ENCODE assay signal across 9 mouse cellular contexts in genomic region chr6:149311044-149311443, GRCm38 (mm10). TPM values are rescaled to one million over a fixed set of nuclear protein-coding genes. Genes with fewer than 3 reads are reported as not detected.
DNase-seq lines count a peak whose midpoint lies in the region; ATAC-seq lines count a peak whose summit lies in the region.
"Had no signal": no experiment of that assay in that cellular context is flagged by ENCODE, and none has a peak within 500 bp of the region (broad histone marks: within the 10 kb centered on the region; RNA-seq: fewer than 3 reads in every experiment).

No protein-coding gene starts in this region.

- 73% methylated on average over 2 of the region's 2 CpGs for WGBS in lung, embryonic 15.5 days
- 89% methylated on average over 2 of the region's 2 CpGs for WGBS in limb, embryonic 11.5 days
- 75% methylated on average over 2 of the region's 2 CpGs for WGBS in neural tube, embryonic 14.5 days

- H3K4me2 ChIP-seq in lung, embryonic 15.5 days = peak overlapping the region; percentile 58
- peak overlapping the region; percentile 43 for H3K4me2 ChIP-seq in limb, embryonic 11.5 days (ENCODE audit: low read depth, severe bottlenecking)
- H3K4me2 ChIP-seq in neural tube, embryonic 14.5 days (ENCODE audit: low read depth, low read length) = peak overlapping the region; percentile 54

- ATAC-seq in lung, embryonic 15.5 days (ENCODE audit: borderline replicate concordance, extremely low read depth, low FRiP score, low TSS enrichment) = no peak
- peak; percentile 58 for ATAC-seq in erythroblast, adult 5-6 weeks (replicated peaks; ENCODE audit: low FRiP score, poor library complexity, severe bottlenecking)
- ATAC-seq in limb, embryonic 11.5 days (ENCODE audit: insufficient number of reproducible peaks, low FRiP score, low TSS enrichment, low read depth) = no peak
- ATAC-seq in neural tube, embryonic 14.5 days (ENCODE audit: low read depth) = no peak

- H3K27me3 ChIP-seq in lung, embryonic 15.5 days = no peaks in the 10 kb centered on the region
- H3K27me3 ChIP-seq in limb, embryonic 11.5 days (ENCODE audit: control insufficient read depth, insufficient read depth, low read length) = no peaks in the 10 kb centered on the region
- H3K27me3 ChIP-seq in neural tube, embryonic 14.5 days (ENCODE audit: control insufficient read depth, insufficient read depth, low read length) = no peaks in the 10 kb centered on the region

- H3K9me3 ChIP-seq in lung, embryonic 15.5 days = no peaks in the 10 kb centered on the region
- H3K9me3 ChIP-seq in limb, embryonic 11.5 days (ENCODE audit: control insufficient read depth, low read length) = no peaks in the 10 kb centered on the region
- no peaks in the 10 kb centered on the region for H3K9me3 ChIP-seq in neural tube, embryonic 14.5 days (ENCODE audit: control insufficient read depth, low read length)

- H3K36me3 ChIP-seq in lung, embryonic 15.5 days = peaks cover 33% of the 10 kb centered on the region
- peaks cover 4% of the 10 kb centered on the region for H3K36me3 ChIP-seq in limb, embryonic 11.5 days (ENCODE audit: control insufficient read depth, insufficient read depth, low read length)
- H3K36me3 ChIP-seq in neural tube, embryonic 14.5 days (ENCODE audit: control insufficient read depth, insufficient read depth, low read length) = no peaks in the 10 kb centered on the region

- peaks cover 14% of the 10 kb centered on the region for H3K4me1 ChIP-seq in lung, embryonic 15.5 days
- peaks cover 2% of the 10 kb centered on the region; the same call in 1 of the 2 replicates for H3K4me1 ChIP-seq in limb, embryonic 11.5 days (ENCODE audit: control insufficient read depth, insufficient read depth, low read length)
- H3K4me1 ChIP-seq in neural tube, embryonic 14.5 days (ENCODE audit: control insufficient read depth, insufficient read depth, low read length) = peaks cover 15% of the 10 kb centered on the region

- H3K4me3 ChIP-seq in lung, embryonic 15.5 days = peak overlapping the region; percentile 98; the same call in 1 of the 2 replicates
- no peak overlapping the region for H3K4me3 ChIP-seq in limb, embryonic 11.5 days (ENCODE audit: low read depth, low read length)
- H3K4me3 ChIP-seq in neural tube, embryonic 14.5 days (ENCODE audit: low read depth, low read length) = no peak overlapping the region

- H3K9ac ChIP-seq in lung, embryonic 15.5 days = no peak overlapping the region
- no peak overlapping the region for H3K9ac ChIP-seq in limb, embryonic 11.5 days (ENCODE audit: low read length)
- H3K9ac ChIP-seq in neural tube, embryonic 14.5 days (replicated peaks; ENCODE audit: low read depth, low read length) = no peak overlapping the region

- DNase-seq in lung, postnatal 14 days = no peak
- no peak for DNase-seq in limb, embryonic 11.5 days (ENCODE audit: low spot score)
- DNase-seq in right cerebral cortex, adult 18-20 months = no peak
- no peak for DNase-seq in frontal cortex, postnatal 25 days (ENCODE audit: low spot score in 2 of 2)
- DNase-seq in layer of hippocampus, postnatal 25 days (ENCODE audit: extremely low spot score in 1 of 2, low spot score in 1 of 2) = no peak
- DNase-seq: thymus, postnatal 14 days had no signal

- no peak overlapping the region for H3K27ac ChIP-seq in lung, embryonic 15.5 days
- no peak overlapping the region for H3K27ac ChIP-seq in limb, embryonic 11.5 days (replicated peaks; ENCODE audit: low read depth, low read length)
- no peak overlapping the region for H3K27ac ChIP-seq in neural tube, embryonic 14.5 days (ENCODE audit: low read depth, low read length)

RNA-seq across cellular contexts. Expression of gene Resf1, which starts 1.8 kb away (rescaled TPM):
- polyA plus RNA-seq in lung, embryonic 15.5 days (2015; fragmentation: Nextera tagmentation; extraction: Ambion mirVana) = 38.4 and 44.8 TPM in 2 replicates
- total RNA-seq in erythroblast, adult 5-6 weeks (2015; ENCODE audit: low replicate concordance) = 232 and 275 TPM in 2 replicates
- 271 and 321 TPM in 2 replicates for total RNA-seq in erythroblast, adult 5-6 weeks (2017; ENCODE audit: low replicate concordance)
- 60.4 and 61.7 TPM in 2 replicates for polyA plus RNA-seq in limb, embryonic 11.5 days (2014; fragmentation: Nextera tagmentation; extraction: Ambion mirVana)
- polyA plus RNA-seq in neural tube, embryonic 14.5 days (2014; fragmentation: Nextera tagmentation; extraction: Ambion mirVana) = 30.5 and 30.8 TPM in 2 replicates
- total RNA-seq in layer of hippocampus, postnatal 25 days (2021) = 10 to 100 TPM; 12.9 to 18.0 TPM
